Mouse (Mus musculus) testis, adult 10 weeks (tissue): ENCODE results near the gene Usp34. TPM values are rescaled to one million over a fixed set of nuclear protein-coding genes. Genes with fewer than 3 reads are reported as not detected.

Experiments used
- polyA plus RNA-seq: library from polyadenylated mRNA; stranded (reverse); fragments of 350-450 nt; fragmentation: Illumina TruSeq; extraction: RNeasy Lipid Tissue Mini Kit (QIAGEN cat#74804); gene quantifications from one replicate; pipeline ENCODE4 v1.2.3, GENCODE M21; 2014; ENCODE audit warnings: low read depth, low replicate concordance

Gene Usp34
- 191 TPM for polyA plus RNA-seq

DNA sequence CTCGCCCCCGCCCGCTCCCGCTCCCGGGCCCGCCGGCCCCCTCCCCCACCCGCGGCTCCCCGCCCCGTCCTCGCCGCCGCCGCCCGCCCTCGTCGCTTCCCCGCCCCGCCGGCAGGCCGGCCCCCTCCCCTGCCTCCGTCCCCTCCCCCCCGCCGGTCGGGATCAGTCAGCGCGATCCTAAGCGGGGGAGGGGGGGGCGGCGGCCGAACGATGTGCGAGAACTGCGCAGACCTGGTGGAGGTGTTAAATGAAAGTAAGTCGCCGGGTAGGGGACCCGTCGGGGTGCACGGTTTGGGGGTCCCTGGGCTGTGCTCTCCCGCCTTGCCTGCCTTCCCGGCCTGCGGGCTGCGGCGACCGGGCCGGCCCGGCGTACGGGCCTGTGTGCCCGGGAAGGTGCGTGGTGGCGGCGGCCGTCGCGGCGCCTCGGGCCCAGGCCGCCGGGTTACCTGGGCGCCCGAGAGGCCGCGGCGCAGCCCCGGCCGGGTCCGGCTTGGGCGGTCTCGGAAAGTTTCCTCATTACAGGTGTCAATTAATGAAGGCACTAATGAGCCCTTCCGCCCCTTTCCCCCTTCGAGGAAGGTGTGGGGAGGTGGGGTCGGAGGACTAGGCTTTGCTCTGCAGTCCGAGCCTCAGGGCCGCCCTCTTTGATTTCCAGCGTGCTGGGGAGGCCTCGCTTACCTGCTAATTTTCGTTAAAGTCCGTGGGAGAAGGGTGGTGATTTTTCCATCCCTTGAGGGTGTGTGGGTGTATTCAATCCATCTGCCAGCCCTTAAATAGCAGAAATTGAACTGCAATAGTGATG lies at the start of gene Usp34:
Usp34 (plus strand) TSS at position 132 of the 802 bp plus-strand sequence.

DNA sequence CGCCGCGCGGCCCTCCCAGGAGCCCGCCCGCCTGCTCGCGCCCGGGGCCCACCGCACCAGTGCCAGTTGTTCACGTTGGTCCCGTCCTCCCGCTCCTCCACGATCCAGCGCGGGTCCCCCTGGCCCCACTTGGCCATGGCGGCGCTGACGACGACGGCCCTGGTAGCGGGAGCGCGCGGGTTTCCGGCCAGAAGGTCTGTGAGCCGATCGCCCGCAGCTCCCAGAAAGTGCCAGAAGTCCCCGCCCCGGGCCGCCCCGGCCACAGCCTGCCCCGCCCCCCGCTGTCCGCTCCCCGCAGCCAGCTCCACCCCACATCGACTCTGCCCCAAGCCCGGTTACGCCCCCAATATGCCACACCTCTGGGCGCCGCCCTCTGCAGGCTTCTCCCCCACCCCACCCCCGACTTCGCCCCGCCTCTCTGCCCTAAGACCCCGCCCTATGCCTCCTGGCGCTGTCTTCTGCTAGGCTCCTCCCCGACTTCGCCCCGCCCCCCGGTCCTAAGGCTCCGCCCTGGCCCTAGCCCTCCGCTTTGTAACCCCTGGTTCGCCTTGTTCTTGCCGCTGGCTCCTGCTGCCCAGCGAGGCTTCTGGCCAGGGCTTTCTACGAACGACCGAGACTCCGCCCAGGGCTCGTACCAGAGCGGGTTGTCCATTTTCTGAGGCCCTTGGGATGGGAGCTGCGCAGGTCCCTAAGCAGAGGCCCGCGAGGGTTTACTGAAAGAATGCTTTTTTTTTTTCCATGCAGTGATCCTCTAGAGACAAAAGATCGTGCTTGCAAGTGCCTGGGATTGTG lies 191.2 kb downstream of the Usp34 start, which contains the start of gene Ahsa2:
Ahsa2 (minus strand) TSS at position 313 of the 792 bp plus-strand sequence.

DNA sequence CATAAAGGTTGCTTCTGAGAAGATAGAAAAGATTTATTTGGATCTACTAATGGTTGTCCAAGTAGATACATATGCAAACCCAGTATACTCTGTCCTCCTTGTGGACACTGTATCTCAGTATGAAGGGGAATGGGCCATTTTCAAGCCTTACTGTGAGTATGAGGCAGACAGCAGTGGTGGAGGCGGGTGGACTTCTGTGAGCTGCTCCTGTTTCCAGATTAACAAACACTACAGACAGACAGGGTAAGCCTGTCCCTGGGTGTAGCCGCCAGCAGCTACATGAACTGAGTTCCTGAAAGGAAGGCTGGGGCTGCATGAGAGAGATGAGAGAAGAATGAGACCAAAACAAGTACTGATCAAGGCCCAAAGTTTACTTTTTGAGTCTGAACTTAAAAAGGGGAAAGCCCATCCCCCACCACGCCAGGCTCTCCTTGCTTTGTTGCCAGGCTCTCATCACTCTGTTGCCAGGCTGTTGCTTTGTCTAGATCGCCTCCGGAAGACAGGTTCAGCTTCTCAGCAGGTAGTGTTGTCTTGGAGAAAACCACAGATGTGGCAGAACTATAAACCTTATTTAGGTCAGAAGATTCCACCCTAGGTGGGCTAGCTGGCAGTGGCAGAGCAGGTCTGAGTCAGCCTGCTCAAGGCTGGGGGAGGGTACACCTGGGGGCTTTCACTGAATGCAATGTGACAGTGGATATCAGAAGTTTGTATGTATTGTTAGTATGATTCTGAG lies 213.9 kb downstream of the Usp34 start, which contains the start of gene 1700093K21Rik:
1700093K21Rik (minus strand) TSS at position 683 of the 733 bp plus-strand sequence.

Other genes starting within 250 kb of the Usp34 start
- 180 TPM for gene Xpo1, start 50.9 kb upstream of the Usp34 start, polyA plus RNA-seq
- 29.2 TPM for gene Ahsa2, start 191.1 kb downstream of the Usp34 start, polyA plus RNA-seq
- gene 1700093K21Rik, start 214.3 kb downstream of the Usp34 start, polyA plus RNA-seq = 658 TPM